Mouse (Mus musculus) lung, embryonic 14.5 days (tissue): ENCODE measurements around the gene 1700022I11Rik. TPM values are rescaled to one million over a fixed set of nuclear protein-coding genes. Genes with fewer than 3 reads are reported as not detected.

Source experiments
- ATAC-seq: fragments of 200-750 bp; cut with Nextera tagmentation; 2 replicates; pipeline ENCODE4 v1.8.0; 2017; ENCODE audit warnings: mild to moderate bottlenecking, moderate TSS enrichment, moderate library complexity; ENCODE audit not compliant: insufficient read depth
- DNase-seq: peaks from one replicate; pipeline ENCODE4 v3.0.0-alpha.2; 2015
- H3K27ac ChIP-seq: fragments of 300-500 bp; sonication (generic); 2 replicates; pipeline ENCODE4 v1.5.1; 2014; ENCODE audit warnings: low read depth, mild to moderate bottlenecking, moderate library complexity
- H3K27me3 ChIP-seq: fragments of 300-500 bp; sonication (generic); 2 replicates; pipeline ENCODE4 v1.6.1; 2014; ENCODE audit warnings: low read length, control low read depth; ENCODE audit not compliant: insufficient read depth
- H3K36me3 ChIP-seq: fragments of 300-500 bp; sonication (generic); 2 replicates; pipeline ENCODE4 v1.6.1; 2014; ENCODE audit warnings: control low read depth; ENCODE audit not compliant: insufficient read depth
- H3K4me1 ChIP-seq: fragments of 300-500 bp; sonication (generic); 2 replicates; pipeline ENCODE4 v1.6.1; 2014; ENCODE audit warnings: antibody characterized with exemption, control low read depth; ENCODE audit not compliant: insufficient read depth
- H3K4me2 ChIP-seq: fragments of 300-500 bp; sonication (generic); 2 replicates; pipeline ENCODE4 v1.6.1; 2014; ENCODE audit warnings: mild to moderate bottlenecking
- H3K4me3 ChIP-seq: fragments of 300-500 bp; sonication (generic); 2 replicates; pipeline ENCODE4 v1.5.1; 2014; ENCODE audit warnings: low read depth, low read length
- H3K9ac ChIP-seq: fragments of 300-500 bp; sonication (generic); 2 replicates; pipeline ENCODE4 v1.6.1; 2014
- H3K9me3 ChIP-seq: fragments of 300-500 bp; sonication (generic); 2 replicates; pipeline ENCODE4 v1.6.1; 2016; ENCODE audit warnings: low read depth, low read length, control low read depth
- CTCF ChIP-seq: IDR thresholded peaks from 2 replicates; pipeline ENCODE4 v1.5.1; 2016; ENCODE audit warnings: antibody characterized with exemption, low read depth
- WGBS: fragments of 180-500 bp; shearing (Covaris S2); extraction: QIAGEN DNeasy Blood & Tissue Kit; methylation state at CpG from one replicate; pipeline ENCODE4 v1.1.7; 2014; 5-methylcytosine and 5-hydroxymethylcytosine counted together
- polyA plus RNA-seq: library from polyadenylated mRNA; unstranded; fragments of >200 nt; fragmentation: Nextera tagmentation; extraction: Ambion mirVana; gene quantifications from 2 replicates; pipeline ENCODE4 v1.2.1, GENCODE M21; 2014

1700022I11Rik gene
- polyA plus RNA-seq, 1 experiment from 2014 or later, result 0.43 TPM

GRCm38 (mm10) chr4:42951206-42952195 lies 17.9 kb upstream of the 1700022I11Rik start:
- Histone ChIP-seq H3K9ac (no peak overlapping the region), H3K36me3 (peaks cover 12% of the 10 kb centered on the region), H3K9me3 (no peaks in the 10 kb centered on the region), H3K4me1 (peaks cover 6% of the 10 kb centered on the region; the same call in 1 of the 2 replicates), H3K4me3 (no peak overlapping the region), H3K4me2 (no peak overlapping the region; the same call in 1 of the 2 replicates), H3K27me3 (no peaks in the 10 kb centered on the region), H3K27ac (no peak overlapping the region)
- ATAC-seq (no peak), DNase-seq (no peak)
- 56% methylated on average over 11 of the region's 11 CpGs for WGBS
- TF ChIP-seq CTCF, result no peak

GRCm38 (mm10) chr4:42952563-42952962 lies 16.8 kb upstream of the 1700022I11Rik start:
- TF ChIP-seq CTCF, result no peak
- Histone ChIP-seq H3K27ac (no peak overlapping the region), H3K4me3 (no peak overlapping the region), H3K4me2 (no peak overlapping the region), H3K4me1 (peaks cover 6% of the 10 kb centered on the region; the same call in 1 of the 2 replicates), H3K27me3 (no peaks in the 10 kb centered on the region), H3K9ac (no peak overlapping the region), H3K36me3 (peaks cover 23% of the 10 kb centered on the region), H3K9me3 (no peaks in the 10 kb centered on the region)
- DNase-seq (no peak), ATAC-seq (no peak)
- WGBS, result 81% methylated on average over 7 of the region's 7 CpGs

GRCm38 (mm10) chr4:42953435-42954094 lies 15.8 kb upstream of the 1700022I11Rik start:
- Histone ChIP-seq H3K4me2 (no peak overlapping the region), H3K4me1 (peaks cover 6% of the 10 kb centered on the region; the same call in 1 of the 2 replicates), H3K27me3 (no peaks in the 10 kb centered on the region), H3K9me3 (no peaks in the 10 kb centered on the region), H3K4me3 (no peak overlapping the region), H3K36me3 (peaks cover 28% of the 10 kb centered on the region), H3K27ac (peak overlapping the region; percentile 54; the same call in 1 of the 2 replicates), H3K9ac (no peak overlapping the region; the same call in 1 of the 2 replicates)
- no peak for ATAC-seq
- no peak for TF ChIP-seq CTCF
- DNase-seq, result peak; percentile 11
- WGBS, result 33% methylated on average over 10 of the region's 10 CpGs

- no peak for ATAC-seq
- Histone ChIP-seq H3K9ac (no peak overlapping the region), H3K4me2 (no peak overlapping the region), H3K4me3 (no peak overlapping the region), H3K9me3 (no peaks in the 10 kb centered on the region), H3K36me3 (peaks cover 28% of the 10 kb centered on the region), H3K27me3 (no peaks in the 10 kb centered on the region), H3K4me1 (peaks cover 6% of the 10 kb centered on the region; the same call in 1 of the 2 replicates), H3K27ac (no peak overlapping the region)
- peak; percentile 91 for TF ChIP-seq CTCF
- WGBS, result 10% methylated on average over 9 of the region's 10 CpGs
- peak; percentile 82 for DNase-seq
Observed at GRCm38 (mm10) chr4:42954297-42954696, 15.1 kb upstream of the 1700022I11Rik start.

GRCm38 (mm10) chr4:42955200-42955599 lies 14.2 kb upstream of the 1700022I11Rik start:
- Histone ChIP-seq H3K4me3 (no peak overlapping the region), H3K9me3 (no peaks in the 10 kb centered on the region), H3K36me3 (peaks cover 30% of the 10 kb centered on the region), H3K4me2 (no peak overlapping the region), H3K27ac (no peak overlapping the region), H3K4me1 (peaks cover 5% of the 10 kb centered on the region; the same call in 1 of the 2 replicates), H3K27me3 (no peaks in the 10 kb centered on the region), H3K9ac (no peak overlapping the region)
- DNase-seq (no peak), ATAC-seq (no peak)
- 80% methylated on average over 3 of the region's 3 CpGs for WGBS
- no peak for TF ChIP-seq CTCF

- DNase-seq (no peak), ATAC-seq (no peak)
- Histone ChIP-seq H3K9me3 (no peaks in the 10 kb centered on the region), H3K4me3 (no peak overlapping the region), H3K9ac (no peak overlapping the region), H3K4me1 (no peaks in the 10 kb centered on the region), H3K4me2 (no peak overlapping the region), H3K36me3 (peaks cover 30% of the 10 kb centered on the region), H3K27ac (no peak overlapping the region), H3K27me3 (no peaks in the 10 kb centered on the region)
- no peak for TF ChIP-seq CTCF
- 92% methylated on average over 17 of the region's 17 CpGs for WGBS
Observed at GRCm38 (mm10) chr4:42956581-42956980, 12.8 kb upstream of the 1700022I11Rik start.

- 81% methylated on average over 11 of the region's 11 CpGs for WGBS
- no peaks in the 10 kb centered on the region for H3K27me3 ChIP-seq
- no peak overlapping the region for H3K4me2 ChIP-seq
- no peak for TF ChIP-seq CTCF
- H3K4me1 ChIP-seq, result no peaks in the 10 kb centered on the region
- DNase-seq (no peak), ATAC-seq (no peak)
- no peaks in the 10 kb centered on the region for H3K9me3 ChIP-seq
- no peak overlapping the region for H3K9ac ChIP-seq
- no peak overlapping the region for H3K4me3 ChIP-seq
- H3K27ac ChIP-seq, result no peak overlapping the region
- peaks cover 30% of the 10 kb centered on the region for H3K36me3 ChIP-seq
Observed at GRCm38 (mm10) chr4:42957306-42957705, 12.1 kb upstream of the 1700022I11Rik start.
